Mouse (Mus musculus) thymus, adult 2 months (tissue): ENCODE data around the gene Med28. TPM values are rescaled to one million over a fixed set of nuclear protein-coding genes. Genes with fewer than 3 reads are reported as not detected.

ENCODE experiments used
- DNase-seq: peaks from one replicate; pipeline ENCODE4 v3.0.0; 2021
- H3K27ac ChIP-seq: fragments of 200-500 bp; 2 replicates; pipeline ENCODE4 v1.5.1; 2012; ENCODE audit warnings: low read length, control low read depth; ENCODE audit not compliant: control insufficient read depth, insufficient read depth
- H3K27me3 ChIP-seq: fragments of 200-500 bp; 2 replicates; pipeline ENCODE4 v1.6.1; 2012; ENCODE audit warnings: mild to moderate bottlenecking, low read length, moderate library complexity, mixed read lengths; ENCODE audit not compliant: control insufficient read depth, insufficient read depth
- H3K36me3 ChIP-seq: fragments of 200-500 bp; 2 replicates; pipeline ENCODE4 v1.6.1; 2012; ENCODE audit warnings: mild to moderate bottlenecking, low read length, moderate library complexity; ENCODE audit not compliant: control insufficient read depth, insufficient read depth
- H3K4me1 ChIP-seq: fragments of 200-500 bp; replicated peaks from 2 replicates; pipeline ENCODE4 v1.6.1; 2012; ENCODE audit warnings: low read length; ENCODE audit not compliant: control insufficient read depth, insufficient read depth
- H3K4me3 ChIP-seq: fragments of 200-500 bp; 2 replicates; pipeline ENCODE4 v1.5.1; 2012; ENCODE audit warnings: mild to moderate bottlenecking, low read length, control low read depth, moderate library complexity; ENCODE audit not compliant: control insufficient read depth, insufficient read depth
- CTCF ChIP-seq: fragments of 200-500 bp; IDR thresholded peaks from 2 replicates; pipeline ENCODE4 v1.5.1; 2012; ENCODE audit warnings: mild to moderate bottlenecking, control low read depth, low read length, moderate library complexity, borderline replicate concordance; ENCODE audit not compliant: control insufficient read depth, poor library complexity, insufficient read depth; ENCODE audit errors: extremely low read depth
- POLR2A ChIP-seq: fragments of 200-500 bp; IDR thresholded peaks from 2 replicates; pipeline ENCODE4 v1.6.1; 2012; ENCODE audit warnings: mild to moderate bottlenecking, low read length, control low read depth, moderate library complexity; ENCODE audit not compliant: control insufficient read depth, poor library complexity, insufficient read depth; ENCODE audit errors: extremely low read depth
- whole genome bisulfite sequencing: fragments of 180-500 bp; shearing (Covaris S2); methylation state at CpG from one replicate; pipeline ENCODE4 v1.1.7; 2018; 5-methylcytosine and 5-hydroxymethylcytosine counted together
- polyA plus RNA-seq: library from polyadenylated mRNA; depleted of rRNA; stranded (reverse); fragments of >200 nt; gene quantifications from 2 replicates; pipeline ENCODE4 v1.2.3, GENCODE M21; 2012; rRNA removed

The Med28 gene
- polyA plus RNA-seq, 1 experiment: 125 TPM

- Histone ChIP-seq H3K27me3 (no peaks in the 10 kb centered on the region; the same call in 1 of the 2 replicates), H3K36me3 (no peaks in the 10 kb centered on the region), H3K4me1 (no peaks in the 10 kb centered on the region), H3K4me3 (no peak overlapping the region), H3K27ac (no peak overlapping the region)
- WGBS: 84% methylated on average over 5 of the region's 5 CpGs
- TF ChIP-seq POLR2A: no peak
- no peak for TF ChIP-seq CTCF
- DNase-seq: no peak
Measured at GRCm38 (mm10) chr5:45543374-45543773, 23.3 kb downstream of the Med28 start.

GRCm38 (mm10) chr5:45549586-45549985 is 29.6 kb downstream of the Med28 start:
- TF ChIP-seq CTCF (no peak), POLR2A (no peak)
- no peaks in the 10 kb centered on the region for H3K4me1 ChIP-seq
- no peak for DNase-seq
- WGBS: 90% methylated on average over 1 of the region's 1 CpGs
- H3K27ac ChIP-seq: no peak overlapping the region
- no peaks in the 10 kb centered on the region for H3K27me3 ChIP-seq
- no peak overlapping the region for H3K4me3 ChIP-seq
- no peaks in the 10 kb centered on the region for H3K36me3 ChIP-seq

GRCm38 (mm10) chr5:45564054-45564453 is 44.0 kb downstream of the Med28 start:
- H3K27ac ChIP-seq: no peak overlapping the region
- H3K4me1 ChIP-seq: no peaks in the 10 kb centered on the region
- H3K27me3 ChIP-seq: no peaks in the 10 kb centered on the region
- no peak for DNase-seq
- WGBS: 36% methylated on average over 6 of the region's 6 CpGs
- no peaks in the 10 kb centered on the region for H3K36me3 ChIP-seq
- no peak overlapping the region for H3K4me3 ChIP-seq
- TF ChIP-seq CTCF (no peak), POLR2A (no peak)

DNA sequence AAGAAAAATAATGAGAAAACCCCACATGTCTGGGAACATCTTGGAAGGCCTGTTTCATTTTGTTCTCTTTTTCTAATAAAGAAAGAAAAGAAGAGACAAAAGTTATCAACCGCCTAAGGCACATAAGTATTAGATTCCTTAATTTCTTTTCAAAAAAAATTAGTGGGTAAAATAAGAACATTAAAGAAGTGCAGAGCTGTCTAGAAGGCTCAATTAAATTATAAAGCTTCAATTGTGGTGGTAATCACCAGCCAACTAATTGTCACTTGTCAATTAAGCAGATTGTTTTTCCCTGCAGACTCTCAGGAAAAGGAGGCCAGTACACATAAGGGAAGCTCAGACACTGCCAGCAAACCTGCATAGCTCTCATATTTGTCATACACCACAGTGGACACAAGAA is 45.8 kb downstream of the Med28 start:
- Histone ChIP-seq H3K4me1 (no peaks in the 10 kb centered on the region), H3K27ac (no peak overlapping the region), H3K4me3 (no peak overlapping the region), H3K36me3 (no peaks in the 10 kb centered on the region), H3K27me3 (no peaks in the 10 kb centered on the region)
- TF ChIP-seq POLR2A (no peak), CTCF (no peak)
- WGBS: 98% methylated on average over 1 of the region's 1 CpGs
- no peak for DNase-seq

GRCm38 (mm10) chr5:45572816-45573215 is 52.8 kb downstream of the Med28 start:
- Histone ChIP-seq H3K27me3 (no peaks in the 10 kb centered on the region), H3K36me3 (no peaks in the 10 kb centered on the region), H3K27ac (no peak overlapping the region), H3K4me1 (no peaks in the 10 kb centered on the region), H3K4me3 (no peak overlapping the region)
- 28% methylated on average over 5 of the region's 5 CpGs for WGBS
- no peak for TF ChIP-seq CTCF
- TF ChIP-seq POLR2A: no peak
- DNase-seq: no peak

GRCm38 (mm10) chr5:45576716-45577115 is 56.7 kb downstream of the Med28 start:
- 58% methylated on average over 3 of the region's 3 CpGs for WGBS
- H3K4me1 ChIP-seq: no peaks in the 10 kb centered on the region
- no peak overlapping the region for H3K27ac ChIP-seq

DNA sequence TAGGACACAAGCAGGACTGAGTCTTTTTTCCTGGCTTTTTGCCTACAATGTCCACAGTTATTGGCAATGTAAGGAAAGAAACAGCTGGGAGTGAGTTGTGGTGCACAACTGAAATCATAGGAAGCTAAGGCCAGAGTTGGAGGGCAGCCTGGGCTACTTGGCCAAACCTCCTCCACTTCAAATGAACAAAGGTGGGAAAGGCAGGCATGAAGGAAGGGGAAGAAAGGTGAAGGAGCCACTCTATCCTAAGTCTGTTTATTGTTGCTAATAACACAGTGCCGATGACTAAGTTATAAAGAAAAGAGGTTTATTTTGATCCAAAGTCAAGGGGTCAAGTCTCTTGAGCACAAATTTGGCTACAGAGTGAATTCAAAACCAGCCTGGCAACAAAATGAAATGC is 57.3 kb downstream of the Med28 start:
- no peak for DNase-seq
- WGBS: 89% methylated on average over 1 of the region's 1 CpGs

More at GRCm38 (mm10) chr5:45576716-45577115, 56.7 kb downstream of the Med28 start:
- Histone ChIP-seq H3K4me3 (no peak overlapping the region), H3K27me3 (no peaks in the 10 kb centered on the region), H3K36me3 (no peaks in the 10 kb centered on the region)
- no peak for TF ChIP-seq POLR2A
- TF ChIP-seq CTCF: no peak
- no peak for DNase-seq

More for the DNA sequence above, 57.3 kb downstream of the Med28 start:
- no peak for TF ChIP-seq CTCF
- TF ChIP-seq POLR2A: no peak
- H3K36me3 ChIP-seq: no peaks in the 10 kb centered on the region
- no peak overlapping the region for H3K4me3 ChIP-seq
- H3K4me1 ChIP-seq: no peaks in the 10 kb centered on the region
- H3K27me3 ChIP-seq: no peaks in the 10 kb centered on the region
- H3K27ac ChIP-seq: no peak overlapping the region

Other genes with a start within 250 kb of the Med28 start
- 52.3 and 54.3 TPM in 2 replicates for gene Qdpr, start 70.0 kb upstream of the Med28 start, polyA plus RNA-seq
- not detected in 2 replicates for gene Clrn2, start 66.5 kb upstream of the Med28 start, polyA plus RNA-seq
- 14.5 and 14.9 TPM in 2 replicates for gene Lap3, start 26.9 kb upstream of the Med28 start, polyA plus RNA-seq
- gene Fam184b, start 119.4 kb downstream of the Med28 start, polyA plus RNA-seq: 0.05 TPM in 2 replicates
- 6.0 and 8.3 TPM in 2 replicates for gene Ncapg, start 149.7 kb downstream of the Med28 start, polyA plus RNA-seq